Mouse (Mus musculus) kidney, postnatal 10 days (tissue): ENCODE results near the gene Arf1.

ENCODE experiments used
- DNase-seq: peaks from one replicate; pipeline ENCODE4 v3.0.0; 2021; ENCODE audit warnings: mixed read lengths

Arf1 gene

DNA sequence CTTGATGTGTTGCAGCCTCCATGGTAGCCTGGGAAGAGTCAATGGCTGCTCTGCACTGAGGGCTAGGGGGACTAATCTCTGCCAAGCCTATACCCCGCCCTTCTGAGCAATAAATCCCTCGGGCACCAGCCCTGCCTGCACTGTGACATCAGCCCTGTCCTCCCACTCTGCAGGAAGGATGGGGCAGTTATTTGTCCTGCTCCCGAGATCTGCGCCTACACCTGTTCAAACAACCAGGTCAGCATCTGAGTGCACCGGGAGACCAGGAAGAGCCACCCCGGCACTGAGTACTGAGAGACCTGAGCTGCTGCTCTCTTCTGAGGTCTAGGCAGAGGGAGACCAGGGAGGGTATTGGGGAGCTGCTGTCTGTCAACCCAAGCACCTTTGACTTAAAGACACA lies 40.4 kb downstream of the Arf1 start:
- no peak for DNase-seq

DNA sequence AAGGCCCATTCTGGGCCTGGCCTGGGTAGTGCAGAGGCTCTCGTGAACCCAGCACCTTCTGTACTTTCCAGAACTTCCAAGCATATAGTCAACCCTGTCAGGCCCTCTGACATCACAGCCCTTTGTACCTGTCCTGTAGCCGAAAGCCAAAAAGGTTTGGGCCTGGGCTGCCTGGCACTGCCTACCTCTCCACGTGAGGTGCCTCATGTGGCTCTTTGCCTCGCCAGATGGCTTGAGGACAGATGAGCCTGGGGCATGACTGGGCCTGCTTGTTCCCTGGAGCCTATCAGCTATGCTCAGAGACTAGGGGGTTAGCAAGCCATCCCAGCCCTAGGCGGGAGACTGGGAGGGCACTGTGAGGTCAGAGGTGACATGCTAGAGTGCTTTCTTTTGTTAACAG lies 42.6 kb downstream of the Arf1 start:
- no peak for DNase-seq

DNA sequence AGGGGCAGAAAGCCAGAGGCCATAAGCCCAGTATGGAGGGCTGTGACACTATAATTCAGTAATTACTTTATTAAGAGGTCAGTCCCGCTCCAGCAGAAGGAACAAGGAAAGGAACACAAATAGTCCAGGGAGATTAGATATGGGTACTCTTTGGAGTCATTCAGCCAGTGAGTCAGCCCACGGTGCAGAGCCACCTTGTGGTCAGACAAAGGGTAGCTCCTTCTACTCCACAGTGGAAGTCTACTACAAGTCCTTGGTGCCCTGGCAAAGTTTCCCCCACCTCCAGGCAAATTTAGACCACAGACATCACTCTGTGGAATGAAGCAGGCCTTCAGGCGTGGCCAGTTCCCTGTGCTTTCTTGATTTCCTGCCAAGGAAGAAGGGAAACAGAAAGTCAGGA lies 44.2 kb downstream of the Arf1 start:
- DNase-seq = peak; percentile 79

DNA sequence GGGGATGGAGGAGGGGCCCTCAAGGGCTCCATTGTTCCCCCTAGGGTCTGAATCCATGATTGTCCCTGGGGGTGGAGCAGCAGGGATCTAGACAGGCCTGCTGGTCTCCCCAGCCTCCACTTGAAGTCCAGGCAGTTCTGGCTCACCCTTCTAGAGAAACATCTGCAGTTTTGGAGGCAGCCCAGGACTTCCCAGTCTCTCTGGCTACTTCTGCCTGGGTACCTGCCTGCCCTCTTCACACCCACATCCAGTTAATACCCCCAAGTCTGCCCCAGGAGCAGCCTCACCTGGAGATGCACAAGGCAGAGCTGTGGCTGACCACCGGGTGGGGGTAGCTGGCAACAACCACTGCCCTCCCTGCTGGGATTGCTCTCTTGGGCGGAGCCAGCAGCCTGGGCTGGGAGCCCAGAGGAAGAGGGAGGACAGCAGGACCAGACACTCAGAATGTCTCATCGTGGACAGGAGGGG lies 45.2 kb downstream of the Arf1 start, which contains the start of gene Gjc2:
Gene Gjc2 (minus strand): TSS at position 350 of the 468 bp plus-strand sequence.
- DNase-seq = peak; percentile 82

DNA sequence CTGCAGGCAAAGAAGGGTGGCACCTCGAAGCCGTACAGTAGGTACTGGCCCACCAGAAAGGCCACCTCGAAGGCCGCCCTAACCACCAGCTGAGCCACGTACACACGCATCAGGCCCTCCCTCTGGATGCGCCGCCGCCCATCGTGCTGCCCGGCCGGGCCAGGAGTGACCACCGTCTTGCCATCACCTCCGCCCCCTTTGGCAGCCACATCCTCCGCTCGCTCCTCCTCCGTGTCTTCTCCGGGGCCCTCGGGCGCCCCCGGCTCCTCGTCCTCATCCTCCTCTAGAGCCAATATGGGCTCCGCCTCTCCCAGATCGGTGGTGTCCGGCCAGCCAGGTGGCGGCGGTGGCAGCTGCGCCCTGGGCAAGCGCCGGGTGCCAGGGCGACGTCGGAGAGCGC lies 51.1 kb downstream of the Arf1 start:
- DNase-seq = no peak

DNA sequence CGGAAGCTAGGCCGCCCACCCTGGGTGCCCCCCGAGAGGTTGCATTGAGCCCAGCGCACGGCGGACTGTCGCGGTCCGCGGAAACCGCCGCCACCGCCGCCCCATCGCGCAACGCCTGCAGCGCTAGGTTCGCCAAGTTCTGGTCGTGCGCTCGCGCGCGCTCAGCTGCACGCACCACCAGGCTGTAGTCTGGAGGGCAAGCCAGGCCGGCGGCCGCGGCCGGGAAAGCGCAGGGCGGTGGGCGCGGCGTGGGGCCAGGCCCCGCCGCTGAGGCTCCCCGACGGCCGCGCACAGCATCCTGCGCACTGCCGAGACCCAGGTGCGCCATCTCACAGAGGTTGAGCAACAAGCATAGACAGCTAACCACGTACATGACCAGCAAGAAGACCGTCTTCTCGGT lies 51.6 kb downstream of the Arf1 start:
- DNase-seq = peak; percentile 44

DNA sequence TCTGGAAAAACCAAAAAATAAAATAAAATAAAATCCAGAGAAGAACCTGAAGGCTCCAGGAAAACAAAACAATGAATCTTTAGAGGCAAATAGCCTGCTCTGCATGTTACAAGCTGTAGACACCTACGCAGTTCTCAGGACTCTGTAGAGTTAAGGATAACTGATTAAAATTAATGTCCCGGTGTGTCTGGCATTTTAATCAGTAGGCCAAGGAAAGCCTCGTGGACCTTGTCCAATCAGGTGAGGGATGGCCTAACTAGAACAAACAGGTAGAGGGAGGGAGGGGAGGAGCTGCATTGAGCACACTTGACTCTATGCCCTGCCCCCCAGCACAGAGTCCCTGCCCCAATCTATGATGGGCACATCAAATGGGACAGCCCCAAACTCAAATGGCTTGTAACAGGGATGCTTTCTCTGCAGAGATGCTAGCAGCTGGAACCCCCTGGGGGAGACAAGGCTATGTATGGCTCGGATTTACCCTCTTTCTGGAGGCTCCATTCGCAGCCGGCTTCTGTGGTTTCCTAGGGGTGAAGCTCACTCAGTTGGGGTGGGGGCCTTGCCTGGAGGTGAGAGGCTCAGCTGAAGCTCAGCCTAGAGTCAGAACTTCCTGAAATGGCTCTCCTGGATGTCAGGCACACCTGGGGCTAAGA lies 53.8 kb downstream of the Arf1 start:
- no peak for DNase-seq

DNA sequence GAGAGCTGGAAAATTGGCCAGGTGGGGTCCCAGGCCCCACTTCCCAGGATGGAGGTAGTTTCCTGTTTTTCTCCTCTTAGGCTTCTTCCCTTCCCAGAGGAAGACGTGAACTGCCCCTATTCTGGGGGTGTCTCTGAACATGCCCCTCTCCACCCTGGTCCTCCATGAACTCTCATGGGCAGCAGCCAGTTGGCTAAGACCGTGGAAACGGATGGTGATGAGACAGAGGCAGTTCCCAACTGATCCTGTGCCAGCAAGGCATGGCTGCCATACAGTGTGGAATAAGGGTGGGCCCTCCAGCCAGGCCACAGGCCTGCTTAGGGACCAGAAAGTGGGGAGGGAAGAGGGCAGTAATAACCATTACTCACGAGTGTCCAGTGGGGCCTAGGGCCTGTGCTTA lies 57.5 kb downstream of the Arf1 start:
- DNase-seq = no peak

DNA sequence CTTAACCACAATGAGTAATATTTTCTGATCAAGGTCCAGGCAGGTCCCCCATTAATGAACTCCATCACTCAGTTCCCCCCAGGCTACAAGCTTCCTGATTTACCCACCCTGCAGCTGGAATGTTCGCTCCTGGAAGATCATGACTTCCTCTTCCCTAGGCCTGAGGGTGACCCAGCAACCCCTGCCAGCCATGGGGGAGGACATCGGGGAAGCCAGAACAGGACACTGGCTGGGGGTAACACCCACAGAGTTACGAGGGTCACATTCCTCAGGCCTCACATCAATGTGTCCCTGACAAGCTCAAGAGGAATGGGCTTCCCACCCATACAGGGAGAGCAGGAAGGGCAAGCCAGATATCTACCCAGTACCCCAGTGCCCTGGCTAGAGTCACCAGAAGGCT lies 58.3 kb downstream of the Arf1 start:
- DNase-seq = no peak

DNA sequence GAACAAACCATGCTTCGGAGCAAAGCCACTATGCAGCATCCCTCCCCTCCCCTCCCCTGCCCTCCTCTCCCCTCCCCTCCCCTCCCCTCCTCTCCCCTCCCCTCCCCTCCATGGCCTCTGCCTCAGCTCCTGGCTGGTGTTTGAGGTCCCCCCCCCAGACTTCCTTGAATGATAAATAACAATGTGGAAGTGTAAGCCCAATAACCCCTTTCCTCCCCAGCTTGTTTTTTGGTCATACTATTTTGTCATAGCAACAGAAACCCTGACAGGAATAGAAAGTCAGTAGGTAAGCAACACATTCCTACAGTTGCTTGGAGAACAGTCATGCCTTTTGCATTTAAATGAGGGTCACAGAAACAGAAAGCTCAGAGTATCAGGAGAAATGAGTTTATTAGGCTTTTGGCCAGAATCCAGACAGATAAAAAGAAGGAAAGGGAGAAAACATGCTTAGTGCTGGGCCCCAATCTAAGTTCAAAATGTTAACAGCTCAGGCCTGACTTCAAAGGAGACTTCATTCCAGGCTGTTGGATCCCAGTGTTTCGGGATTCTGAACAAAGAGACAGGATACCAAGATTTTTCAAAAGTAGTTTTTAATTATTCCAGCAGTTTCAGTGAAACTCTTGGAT lies 62.3 kb downstream of the Arf1 start:
- DNase-seq = no peak

DNA sequence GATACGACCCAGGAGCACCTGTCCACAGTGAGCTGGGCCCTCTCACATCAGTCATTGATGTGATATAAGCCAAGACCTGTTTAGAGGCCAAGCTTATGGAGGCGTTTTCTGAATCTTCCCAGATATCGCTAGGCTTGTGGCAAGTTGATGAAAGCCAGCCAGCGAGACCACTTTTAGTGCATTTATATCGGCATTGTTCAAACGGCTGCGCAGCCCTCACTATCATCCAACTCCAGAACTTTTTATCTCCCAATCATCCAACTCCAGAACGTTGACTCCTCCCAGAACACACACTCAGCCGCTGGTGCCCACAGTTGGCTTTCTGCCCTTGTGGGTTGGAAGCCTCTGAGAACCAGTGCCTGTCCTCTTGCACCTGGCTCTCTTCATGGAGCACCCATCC lies 63.7 kb downstream of the Arf1 start:
- DNase-seq = no peak

DNA sequence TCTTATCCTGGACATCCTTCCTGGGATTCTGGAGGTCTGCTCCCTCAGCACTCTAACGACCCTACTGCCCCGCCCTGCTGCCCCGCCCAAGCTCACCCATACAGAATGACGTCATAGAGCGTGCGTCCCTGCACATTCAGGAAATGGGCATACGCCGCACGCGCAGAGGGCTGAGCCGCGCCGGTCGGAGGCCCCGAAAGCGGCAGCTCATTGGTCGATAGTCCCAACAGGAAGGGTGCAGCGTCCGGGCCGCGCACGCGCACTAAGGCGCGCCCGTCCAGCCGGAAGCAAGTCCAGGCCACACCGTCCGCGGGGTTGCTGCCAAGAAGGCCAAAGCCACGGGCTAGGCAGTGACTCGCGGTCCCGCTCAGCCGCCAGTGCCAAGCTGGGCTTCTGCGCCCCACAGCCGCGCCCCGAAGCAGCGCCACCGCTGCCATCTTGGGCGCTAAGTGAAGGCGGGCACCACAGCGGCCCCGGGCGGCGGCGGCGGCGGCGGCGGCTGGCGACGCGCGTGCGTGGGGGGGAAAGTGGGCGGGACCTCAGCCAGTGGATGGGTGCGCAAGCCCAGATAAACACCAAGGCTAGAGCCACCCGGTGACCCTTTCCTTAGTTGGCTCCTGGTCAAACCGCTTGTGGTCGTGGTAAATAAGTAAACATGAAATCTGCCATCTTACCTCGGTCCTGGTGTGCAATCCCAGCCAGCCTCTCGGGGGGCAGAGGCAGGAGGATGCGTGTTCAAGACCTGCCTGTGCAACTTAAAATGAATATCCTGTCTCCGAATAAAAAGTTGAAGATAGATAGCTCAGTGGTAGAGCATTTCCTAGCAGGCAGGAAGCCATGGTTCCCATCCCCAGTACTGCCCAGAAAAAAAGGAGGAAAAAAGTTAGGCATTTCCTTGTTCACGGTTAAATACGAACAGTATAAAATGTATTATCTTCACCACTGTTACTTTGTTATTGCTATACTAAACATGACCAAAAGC lies 64.5 kb downstream of the Arf1 start, which contains the start of gene Iba57:
Gene Iba57 (minus strand): TSS at position 485 of the 982 bp plus-strand sequence.
- DNase-seq = peak; percentile 99

DNA sequence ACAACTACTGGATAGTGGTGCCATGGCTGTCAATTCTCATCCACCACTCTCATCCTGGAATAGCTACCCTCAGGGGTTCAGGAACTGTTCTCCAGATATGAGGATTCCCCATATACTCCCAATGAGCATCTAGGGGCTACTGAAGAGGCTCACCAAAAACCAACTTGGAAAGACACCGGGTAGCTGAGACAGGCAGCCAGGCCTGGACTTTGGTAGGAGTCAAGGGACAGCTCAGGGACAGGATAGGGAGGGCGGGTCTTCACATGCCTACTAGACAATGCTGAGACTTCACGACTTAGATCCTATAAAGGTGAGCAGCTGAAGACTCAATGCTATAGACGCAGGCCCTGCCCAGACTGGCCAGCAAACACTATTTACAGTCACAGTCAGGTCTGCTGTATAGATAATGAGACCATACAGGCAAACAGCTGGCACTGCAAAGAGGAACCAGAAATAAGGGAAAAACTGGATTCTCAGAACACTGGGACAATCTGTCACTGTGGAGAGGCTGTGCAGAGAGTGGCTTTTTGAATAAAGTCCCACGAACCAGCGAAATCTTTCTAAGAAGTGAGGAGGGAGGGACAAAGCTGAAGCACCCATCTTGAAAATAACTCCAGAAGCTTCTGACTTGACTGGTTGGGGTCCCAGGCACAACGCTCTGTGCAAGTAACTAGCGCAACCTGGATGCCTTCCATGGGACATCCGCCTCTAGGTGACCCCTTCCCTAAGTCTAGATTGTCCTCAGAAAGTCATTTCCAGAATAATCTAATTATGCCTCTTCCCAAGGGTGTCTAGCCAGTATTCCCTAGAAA lies 65.4 kb downstream of the Arf1 start:
- DNase-seq = no peak
